Mouse (Mus musculus) myocyte (in vitro differentiated cells): Measurements from ENCODE around the gene Hivep2.

Experiments
- CEBPB ChIP-seq: IDR thresholded peaks from 2 replicates; pipeline ENCODE4 v1.6.1; 2011; ENCODE audit warnings: mild to moderate bottlenecking, moderate library complexity; ENCODE audit not compliant: poor library complexity, insufficient read depth, severe bottlenecking
- E2F4 ChIP-seq: IDR thresholded peaks from one replicate; pipeline ENCODE4 v1.6.1; 2011; ENCODE audit warnings: mild to moderate bottlenecking, control low read depth, moderate library complexity; ENCODE audit not compliant: insufficient read depth
- MAX ChIP-seq: IDR thresholded peaks from one replicate; pipeline ENCODE4 v1.6.1; 2011; ENCODE audit warnings: low read depth, mild to moderate bottlenecking, control low read depth
- MYOD1 ChIP-seq, 3 experiments: IDR thresholded peaks; one replicate each; pipeline ENCODE4 v1.6.1; 2011; ENCODE audit warnings: control low read depth in 2 of 3, low read depth in 2 of 3, mild to moderate bottlenecking in 2 of 3, moderate library complexity in 1 of 3; ENCODE audit not compliant: insufficient read length in 2 of 3, control insufficient read depth in 1 of 3
- MYOG ChIP-seq, 3 experiments: IDR thresholded peaks; one replicate each; pipeline ENCODE4 v1.6.1; 2011; ENCODE audit warnings: control low read depth in 2 of 3, low read depth in 2 of 3, mild to moderate bottlenecking in 2 of 3; ENCODE audit not compliant: insufficient read length in 2 of 3, control insufficient read depth in 1 of 3, insufficient read depth in 1 of 3
- POLR2A ChIP-seq: IDR thresholded peaks from one replicate; pipeline ENCODE4 v1.6.1; 2011; ENCODE audit warnings: low read depth, mild to moderate bottlenecking, control low read depth, moderate library complexity; ENCODE audit not compliant: insufficient read length
- POLR2AphosphoS2 ChIP-seq: IDR thresholded peaks from one replicate; pipeline ENCODE4 v1.6.1; 2011; ENCODE audit warnings: low read depth, control low read depth; ENCODE audit not compliant: insufficient read length
- REST ChIP-seq: IDR thresholded peaks from one replicate; pipeline ENCODE4 v1.6.1; 2011; ENCODE audit warnings: mild to moderate bottlenecking, control low read depth, moderate library complexity; ENCODE audit not compliant: insufficient read depth, insufficient read length
- TCF12 ChIP-seq: IDR thresholded peaks from one replicate; pipeline ENCODE4 v1.6.1; 2011; ENCODE audit warnings: mild to moderate bottlenecking, control low read depth; ENCODE audit not compliant: poor library complexity, insufficient read depth, severe bottlenecking
- TCF3 ChIP-seq: IDR thresholded peaks from one replicate; pipeline ENCODE4 v1.6.1; 2011; ENCODE audit warnings: low read depth, control low read depth; ENCODE audit not compliant: insufficient read length
- USF1 ChIP-seq: IDR thresholded peaks from one replicate; pipeline ENCODE4 v1.6.1; 2011; ENCODE audit warnings: low read depth, mild to moderate bottlenecking, control low read depth, moderate library complexity

GRCm38 (mm10) chr10:14042539-14043348 lies 76.9 kb downstream of the Hivep2 start:
- no peak for TF ChIP-seq POLR2A
- no peak for TF ChIP-seq E2F4
- no peak for TF ChIP-seq MAX
- no peak for TF ChIP-seq MYOG (IDR thresholded peaks at IDR 0.05; ENCODE audit: control insufficient read depth in 1 of 3, insufficient read depth in 1 of 3, insufficient read length in 2 of 3, low read depth in 2 of 3)
- TF ChIP-seq CEBPB = no peak
- TF ChIP-seq TCF3 = no peak
- TF ChIP-seq MYOD1 (IDR thresholded peaks at IDR 0.05; ENCODE audit: control insufficient read depth in 1 of 3, insufficient read length in 2 of 3, low read depth in 2 of 3) = no peak
- no peak for TF ChIP-seq POLR2AphosphoS2
- no peak for TF ChIP-seq TCF12
- no peak for TF ChIP-seq USF1
- no peak for TF ChIP-seq REST
